Mouse (Mus musculus): ENCODE data around the gene Lrmda. TPM values are rescaled to one million over a fixed set of nuclear protein-coding genes. Genes with fewer than 3 reads are reported as not detected.

Lrmda gene
- polyA plus RNA-seq, 1 experiment, result not detected

- WGBS, result 67% methylated on average over 8 of the region's 8 CpGs
- H3K27ac ChIP-seq (ENCODE audit: insufficient read depth, low read depth, low read length), result no peak overlapping the region
Measured at GRCm38 (mm10) chr14:22995184-22995935, 975.8 kb downstream of the Lrmda start.

GRCm38 (mm10) chr14:22998906-22999305 lies 979.4 kb downstream of the Lrmda start:
- Histone ChIP-seq H3K27ac (ENCODE audit: insufficient read depth, low read depth, low read length) (no peak overlapping the region), H3K36me3 (ENCODE audit: control insufficient read depth, insufficient read depth, low read length) (no peaks in the 10 kb centered on the region), H3K4me3 (ENCODE audit: low read depth, low read length) (no peak overlapping the region), H3K27me3 (ENCODE audit: control insufficient read depth, insufficient read depth, low read length) (no peaks in the 10 kb centered on the region), H3K4me1 (ENCODE audit: control insufficient read depth, insufficient read depth, insufficient read length, low read length) (no peaks in the 10 kb centered on the region)
- no peak for TF ChIP-seq POLR2A (IDR thresholded peaks at IDR 0.05; ENCODE audit: low read depth, low read length)
- WGBS, result 83% methylated on average over 3 of the region's 3 CpGs

More at GRCm38 (mm10) chr14:22995184-22995935, 975.8 kb downstream of the Lrmda start:
- no peaks in the 10 kb centered on the region for H3K4me1 ChIP-seq (ENCODE audit: control insufficient read depth, insufficient read depth, insufficient read length, low read length)
- no peak overlapping the region for H3K4me3 ChIP-seq (ENCODE audit: low read depth, low read length)
- TF ChIP-seq CTCF (IDR thresholded peaks at IDR 0.05; ENCODE audit: extremely low read depth, insufficient read length, insufficient replicate concordance, low read depth, low read length), result no peak
- TF ChIP-seq POLR2A (IDR thresholded peaks at IDR 0.05; ENCODE audit: low read depth, low read length), result no peak
- H3K27me3 ChIP-seq (ENCODE audit: control insufficient read depth, insufficient read depth, low read length), result no peaks in the 10 kb centered on the region
- no peaks in the 10 kb centered on the region for H3K36me3 ChIP-seq (ENCODE audit: control insufficient read depth, insufficient read depth, low read length)

GRCm38 (mm10) chr14:23011989-23012388 lies 992.5 kb downstream of the Lrmda start:
- WGBS, result 85% methylated on average over 1 of the region's 1 CpGs
- TF ChIP-seq CTCF (IDR thresholded peaks at IDR 0.05; ENCODE audit: extremely low read depth, insufficient read length, insufficient replicate concordance, low read depth, low read length), result no peak
- no peak for TF ChIP-seq POLR2A (IDR thresholded peaks at IDR 0.05; ENCODE audit: low read depth, low read length)
- H3K4me3 ChIP-seq (ENCODE audit: low read depth, low read length), result no peak overlapping the region
- H3K36me3 ChIP-seq (ENCODE audit: control insufficient read depth, insufficient read depth, low read length), result no peaks in the 10 kb centered on the region
- H3K4me1 ChIP-seq (ENCODE audit: control insufficient read depth, insufficient read depth, insufficient read length, low read length), result no peaks in the 10 kb centered on the region
- H3K27ac ChIP-seq (ENCODE audit: insufficient read depth, low read depth, low read length), result no peak overlapping the region
- no peaks in the 10 kb centered on the region for H3K27me3 ChIP-seq (ENCODE audit: control insufficient read depth, insufficient read depth, low read length)

GRCm38 (mm10) chr14:23014747-23015286 lies 995.3 kb downstream of the Lrmda start:
- H3K4me1 ChIP-seq (ENCODE audit: control insufficient read depth, insufficient read depth, insufficient read length, low read length), result no peaks in the 10 kb centered on the region
- H3K27me3 ChIP-seq (ENCODE audit: control insufficient read depth, insufficient read depth, low read length), result no peaks in the 10 kb centered on the region
- H3K36me3 ChIP-seq (ENCODE audit: control insufficient read depth, insufficient read depth, low read length), result no peaks in the 10 kb centered on the region
- WGBS, result 61% methylated on average over 2 of the region's 2 CpGs
- H3K4me3 ChIP-seq (ENCODE audit: low read depth, low read length), result no peak overlapping the region
- no peak overlapping the region for H3K27ac ChIP-seq (ENCODE audit: insufficient read depth, low read depth, low read length)
- TF ChIP-seq CTCF (IDR thresholded peaks at IDR 0.05; ENCODE audit: extremely low read depth, insufficient read length, insufficient replicate concordance, low read depth, low read length) (no peak), POLR2A (IDR thresholded peaks at IDR 0.05; ENCODE audit: low read depth, low read length) (no peak)

- TF ChIP-seq POLR2A (IDR thresholded peaks at IDR 0.05; ENCODE audit: low read depth, low read length) (no peak), CTCF (IDR thresholded peaks at IDR 0.05; ENCODE audit: extremely low read depth, insufficient read length, insufficient replicate concordance, low read depth, low read length) (no peak)
- Histone ChIP-seq H3K4me1 (ENCODE audit: control insufficient read depth, insufficient read depth, insufficient read length, low read length) (no peaks in the 10 kb centered on the region), H3K27me3 (ENCODE audit: control insufficient read depth, insufficient read depth, low read length) (no peaks in the 10 kb centered on the region), H3K36me3 (ENCODE audit: control insufficient read depth, insufficient read depth, low read length) (no peaks in the 10 kb centered on the region), H3K4me3 (ENCODE audit: low read depth, low read length) (no peak overlapping the region), H3K27ac (ENCODE audit: insufficient read depth, low read depth, low read length) (no peak overlapping the region)
- WGBS, result 50% methylated on average over 16 of the region's 16 CpGs
Measured at GRCm38 (mm10) chr14:23015321-23016067, 996.0 kb downstream of the Lrmda start.

GRCm38 (mm10) chr14:23016068-23016611 lies 996.6 kb downstream of the Lrmda start:
- Histone ChIP-seq H3K4me1 (ENCODE audit: control insufficient read depth, insufficient read depth, insufficient read length, low read length) (no peaks in the 10 kb centered on the region), H3K4me3 (ENCODE audit: low read depth, low read length) (no peak overlapping the region), H3K27me3 (ENCODE audit: control insufficient read depth, insufficient read depth, low read length) (no peaks in the 10 kb centered on the region), H3K27ac (ENCODE audit: insufficient read depth, low read depth, low read length) (no peak overlapping the region), H3K36me3 (ENCODE audit: control insufficient read depth, insufficient read depth, low read length) (no peaks in the 10 kb centered on the region)
- TF ChIP-seq CTCF (IDR thresholded peaks at IDR 0.05; ENCODE audit: extremely low read depth, insufficient read length, insufficient replicate concordance, low read depth, low read length) (no peak), POLR2A (IDR thresholded peaks at IDR 0.05; ENCODE audit: low read depth, low read length) (no peak)
- WGBS, result 56% methylated on average over 1 of the region's 1 CpGs

- no peaks in the 10 kb centered on the region for H3K4me1 ChIP-seq (ENCODE audit: control insufficient read depth, insufficient read depth, insufficient read length, low read length)
- TF ChIP-seq POLR2A (IDR thresholded peaks at IDR 0.05; ENCODE audit: low read depth, low read length) (no peak), CTCF (IDR thresholded peaks at IDR 0.05; ENCODE audit: extremely low read depth, insufficient read length, insufficient replicate concordance, low read depth, low read length) (no peak)
- no peaks in the 10 kb centered on the region for H3K36me3 ChIP-seq (ENCODE audit: control insufficient read depth, insufficient read depth, low read length)
- no peak overlapping the region for H3K4me3 ChIP-seq (ENCODE audit: low read depth, low read length)
- WGBS, result 65% methylated on average over 7 of the region's 7 CpGs
- H3K27ac ChIP-seq (ENCODE audit: insufficient read depth, low read depth, low read length), result no peak overlapping the region
- H3K27me3 ChIP-seq (ENCODE audit: control insufficient read depth, insufficient read depth, low read length), result no peaks in the 10 kb centered on the region
Measured at GRCm38 (mm10) chr14:23041002-23041401, 1021.5 kb downstream of the Lrmda start.
